Mouse (Mus musculus): ENCODE data around the gene Mecom.

Gene Mecom

DNA sequence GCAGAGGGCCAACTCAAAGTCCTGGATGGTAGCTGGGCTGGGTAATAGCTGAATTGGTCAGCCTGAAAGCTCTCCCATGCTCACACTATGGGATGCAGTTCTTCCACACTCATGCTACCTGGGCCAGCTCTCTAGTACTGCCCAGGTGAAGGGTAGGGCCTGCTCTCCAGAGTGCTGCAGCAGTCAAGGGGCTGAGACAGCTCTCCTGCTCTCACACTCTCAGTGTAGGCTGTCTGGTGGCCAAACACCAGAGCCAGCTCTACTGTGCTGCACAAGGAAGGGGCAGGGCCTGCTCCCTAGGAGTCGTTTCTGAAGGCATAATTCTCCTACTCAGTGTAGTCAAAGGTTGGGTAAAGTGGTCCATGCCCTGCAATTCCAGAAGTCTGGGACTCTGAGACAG lies 28.4 kb downstream of the Mecom start:
- ChIA-PET POLR2A (interaction anchor here in 2 of 4 experiments (0.6 to 1.5 kb wide), 5 partner anchors 10 to 409 kb away, joined by 3 to 6 read pairs (median 4); no protein-coding TSS in a partner anchor), CTCF (interaction anchor here (0.6 to 1.1 kb wide), 7 partner anchors 11 to 706 kb away, joined by 3 to 11 read pairs (median 3); no protein-coding TSS in a partner anchor)

GRCm38 (mm10) chr3:30515795-30516170 lies 32.0 kb downstream of the Mecom start:
- ChIA-PET CTCF (interaction anchor here in 3 of 4 experiments (0.8 to 1.7 kb wide), 8 partner anchors 8 to 781 kb away, joined by 3 to 11 read pairs (median 4); no protein-coding TSS in a partner anchor), POLR2A (interaction anchor here in 1 of 4 experiments (0.9 to 1.9 kb wide), 3 partner anchors 9 to 209 kb away, joined by 3 to 6 read pairs (median 4); no protein-coding TSS in a partner anchor)

DNA sequence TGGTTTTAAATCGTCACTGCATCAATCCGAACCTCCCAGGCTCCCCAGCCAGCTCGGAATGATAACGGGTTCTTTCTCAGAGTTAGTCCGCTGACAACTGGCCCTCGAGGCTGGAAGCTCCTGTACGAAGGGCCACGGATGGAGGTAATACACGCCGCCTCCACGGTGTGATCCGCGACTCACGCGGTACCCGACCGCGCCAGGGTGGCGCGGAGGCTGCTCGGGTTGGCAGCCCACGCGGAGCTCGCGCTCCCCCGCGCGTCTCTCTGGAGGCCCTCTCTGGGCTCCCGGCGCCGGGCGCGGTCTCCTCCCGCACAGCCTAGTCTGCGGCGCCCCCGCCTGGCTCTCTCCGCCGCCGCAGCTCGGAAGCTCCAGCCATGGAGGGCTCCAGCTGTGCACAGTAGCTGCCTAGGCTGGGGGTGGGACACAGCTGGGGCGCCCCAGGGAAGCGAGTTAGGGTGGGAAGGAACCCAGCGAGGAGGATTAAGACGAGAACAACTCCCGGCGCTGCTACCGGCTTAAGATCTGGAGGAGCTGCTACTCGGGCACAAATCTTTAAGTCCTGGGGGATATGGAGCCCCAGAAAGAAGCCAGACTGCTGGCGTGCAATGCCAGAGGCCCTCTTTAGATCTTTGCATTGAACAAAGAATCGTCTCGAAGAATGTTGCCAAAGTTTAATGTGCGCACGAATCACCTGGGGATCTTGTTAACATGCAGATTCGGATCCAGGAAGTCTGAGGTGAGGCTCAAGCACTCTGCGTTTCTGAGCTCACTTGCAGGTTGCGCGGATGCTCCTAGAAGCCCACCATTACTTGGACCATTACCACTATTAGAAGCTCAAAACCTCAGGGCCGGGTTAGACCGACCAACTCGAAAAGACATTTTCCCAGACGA lies 32.7 kb downstream of the Mecom start:
- CTCF ChIA-PET = interaction anchor here (0.7 to 1.9 kb wide), 20 partner anchors 9 to 785 kb away, joined by 3 to 11 read pairs (median 4); no protein-coding TSS in a partner anchor

GRCm38 (mm10) chr3:30514051-30514754 lies 33.6 kb downstream of the Mecom start:
- ChIA-PET CTCF (interaction anchor here (0.7 to 1.9 kb wide), 14 partner anchors 10 to 784 kb away, joined by 3 to 11 read pairs (median 6); no protein-coding TSS in a partner anchor), POLR2A (interaction anchor here (0.6 to 1.9 kb wide), 7 partner anchors 7 to 763 kb away, joined by 3 to 6 read pairs (median 4); no protein-coding TSS in a partner anchor)

More for the DNA sequence above, 32.7 kb downstream of the Mecom start:
- POLR2A ChIA-PET = interaction anchor here (0.6 to 1.9 kb wide), 11 partner anchors 8 to 1895 kb away, joined by 3 to 6 read pairs (median 3); no protein-coding TSS in a partner anchor

GRCm38 (mm10) chr3:30513314-30513997 lies 34.4 kb downstream of the Mecom start:
- ChIA-PET CTCF (interaction anchor here in 3 of 4 experiments (0.7 to 1.9 kb wide), 4 partner anchors 24 to 543 kb away, joined by 7 to 9 read pairs (median 8); no protein-coding TSS in a partner anchor), POLR2A (interaction anchor here in 1 of 4 experiments (0.6 to 1.0 kb wide), 2 partner anchors 183 to 803 kb away, joined by 5 to 6 read pairs; no protein-coding TSS in a partner anchor)

GRCm38 (mm10) chr3:30512459-30513030 lies 35.3 kb downstream of the Mecom start:
- POLR2A ChIA-PET = interaction anchor here in 1 of 4 experiments (0.6 kb wide), 1 partner anchor 802 kb away, joined by 5 read pairs; no protein-coding TSS in a partner anchor
- CTCF ChIA-PET = interaction anchor here in 1 of 4 experiments (0.7 kb wide), 1 partner anchor 124 kb away, joined by 5 read pairs; no protein-coding TSS in a partner anchor

GRCm38 (mm10) chr3:30511796-30512195 lies 36.0 kb downstream of the Mecom start:
- ChIA-PET POLR2A (no interaction called here), CTCF (interaction anchor here in 2 of 4 experiments (0.5 to 1.0 kb wide), 3 partner anchors 82 to 515 kb away, joined by 3 read pairs; no protein-coding TSS in a partner anchor)

- CTCF ChIA-PET = interaction anchor here in 2 of 4 experiments (0.5 to 1.0 kb wide), 4 partner anchors 83 to 550 kb away, joined by 3 read pairs; no protein-coding TSS in a partner anchor
- POLR2A ChIA-PET = no interaction called here
Observed at GRCm38 (mm10) chr3:30511062-30511640, 36.7 kb downstream of the Mecom start.

- ChIA-PET CTCF (interaction anchor here in 2 of 4 experiments (0.6 to 1.0 kb wide), 3 partner anchors 213 to 550 kb away, joined by 3 read pairs; no protein-coding TSS in a partner anchor), POLR2A (interaction anchor here in 1 of 4 experiments (0.7 kb wide), 1 partner anchor 460 kb away, joined by 3 read pairs; no protein-coding TSS in a partner anchor)
Observed at GRCm38 (mm10) chr3:30510646-30511045, 37.2 kb downstream of the Mecom start.

DNA sequence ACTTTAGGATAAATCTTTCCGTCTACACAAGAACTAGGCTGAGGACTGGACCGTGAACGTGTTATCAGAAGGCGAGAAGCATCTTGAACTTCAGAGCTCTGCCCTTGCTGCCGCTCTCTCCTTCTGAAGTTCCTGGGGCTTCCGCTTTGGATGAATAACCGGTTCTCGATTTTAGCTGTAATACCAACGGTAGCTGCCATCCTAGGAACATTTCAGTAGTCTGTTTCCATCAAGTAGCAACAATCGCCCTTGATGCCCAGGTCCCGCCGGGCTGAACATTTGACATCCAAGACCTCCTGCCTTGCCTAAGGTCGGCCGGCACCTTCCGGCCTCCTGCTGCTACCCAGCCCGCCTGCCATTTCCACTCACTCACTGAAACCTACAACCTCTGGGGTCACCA lies 37.7 kb downstream of the Mecom start:
- ChIA-PET CTCF (interaction anchor here in 1 of 4 experiments (0.7 kb wide), 1 partner anchor 607 kb away, joined by 3 read pairs; no protein-coding TSS in a partner anchor), POLR2A (interaction anchor here in 2 of 4 experiments (0.5 to 0.7 kb wide), 4 partner anchors 9 to 459 kb away, joined by 3 to 6 read pairs (median 3); no protein-coding TSS in a partner anchor)

DNA sequence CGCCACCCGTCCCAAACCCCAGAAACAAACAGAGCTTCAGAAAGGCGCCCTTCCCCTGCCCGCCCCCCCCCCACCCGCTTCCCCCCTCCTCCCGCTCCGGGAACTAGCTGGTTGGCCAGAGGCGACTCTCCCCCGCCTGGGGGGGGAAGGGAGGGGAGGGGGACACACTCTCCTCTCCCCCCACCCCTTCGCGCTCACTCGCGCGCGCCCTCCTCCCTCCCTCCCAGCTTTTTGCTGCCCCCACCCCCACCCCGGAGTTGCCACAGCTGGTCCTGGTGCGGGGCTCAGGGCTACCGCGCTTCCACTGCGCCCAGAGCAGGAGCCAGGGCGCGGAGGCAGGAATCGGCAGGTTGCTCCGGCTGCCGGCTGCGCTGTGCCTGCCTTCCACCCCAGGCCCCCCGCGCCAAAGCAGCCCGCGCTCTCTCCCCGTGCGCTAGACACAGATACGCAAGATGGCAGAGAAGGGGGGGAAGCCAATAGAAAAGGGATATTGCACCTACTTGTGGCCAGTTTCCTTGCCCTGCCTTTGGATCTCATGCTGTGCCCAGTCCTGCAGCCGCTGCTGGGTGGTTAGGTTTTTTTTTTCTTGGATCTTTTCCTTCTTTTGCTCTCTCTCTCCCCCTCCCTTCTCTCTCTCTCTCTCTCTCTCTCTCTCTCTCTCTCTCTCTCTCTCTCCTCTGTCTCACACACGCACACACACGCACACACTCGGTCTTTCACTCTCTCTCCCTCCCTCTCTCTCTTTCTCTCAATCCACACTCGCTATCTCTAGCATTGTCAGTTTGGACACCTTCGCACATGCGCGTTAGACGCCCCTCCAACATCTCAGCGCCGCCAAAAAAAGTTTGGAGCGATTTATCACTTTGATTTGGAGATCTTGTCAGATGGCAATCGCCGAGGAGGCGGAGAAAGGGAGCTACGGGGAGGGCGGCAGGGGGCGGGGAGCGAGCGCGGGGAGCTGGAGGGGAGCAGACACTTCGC lies 38.6 kb downstream of the Mecom start:
- CTCF ChIA-PET = interaction anchor here (0.5 to 1.4 kb wide), 19 partner anchors 9 to 739 kb away, joined by 3 to 8 read pairs (median 3); no protein-coding TSS in a partner anchor
- POLR2A ChIA-PET = interaction anchor here in 2 of 4 experiments (0.5 to 1.5 kb wide), 9 partner anchors 9 to 588 kb away, joined by 3 to 7 read pairs (median 3); no protein-coding TSS in a partner anchor

DNA sequence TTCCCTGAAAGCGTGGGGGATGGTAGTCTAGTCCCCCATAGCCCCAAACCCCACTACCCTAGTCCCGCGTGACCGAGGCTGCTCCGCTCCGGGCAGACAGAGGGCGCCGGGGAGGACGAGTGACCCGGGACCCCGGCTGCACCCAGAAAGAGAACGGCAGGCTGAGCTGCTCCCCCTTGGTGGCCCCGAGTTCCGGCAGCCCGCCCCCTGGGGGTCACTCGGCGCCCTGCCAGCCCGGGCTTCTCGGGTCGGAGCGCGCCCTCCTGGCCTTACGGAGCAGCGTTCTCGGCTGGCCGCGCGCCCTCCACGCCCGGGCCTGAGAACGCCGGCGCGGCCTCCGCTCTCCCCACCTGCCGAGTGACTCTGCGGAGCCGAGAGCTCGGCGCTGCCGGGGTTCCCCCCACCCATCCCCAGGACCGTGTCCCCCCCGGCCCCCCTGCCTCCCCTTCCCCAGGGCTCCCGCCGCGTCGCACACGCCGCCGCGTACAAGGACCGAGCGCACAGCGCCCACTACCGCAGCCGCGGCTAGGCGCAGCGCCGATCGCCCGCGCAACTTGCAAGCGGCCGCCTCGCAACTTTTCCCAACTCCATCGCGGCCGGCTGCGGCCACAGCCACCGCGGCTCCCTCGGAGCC lies 39.4 kb downstream of the Mecom start:
- CTCF ChIA-PET = interaction anchor here (0.5 to 1.4 kb wide), 18 partner anchors 9 to 738 kb away, joined by 3 to 8 read pairs (median 3); no protein-coding TSS in a partner anchor

GRCm38 (mm10) chr3:30507576-30508295 lies 40.1 kb downstream of the Mecom start:
- ChIA-PET CTCF (interaction anchor here in 3 of 4 experiments (0.5 to 1.4 kb wide), 12 partner anchors 8 to 631 kb away, joined by 3 to 5 read pairs (median 3); no protein-coding TSS in a partner anchor), POLR2A (interaction anchor here in 1 of 4 experiments (1.4 to 1.5 kb wide), 2 partner anchors 11 to 83 kb away, joined by 3 to 4 read pairs; no protein-coding TSS in a partner anchor)

More for the DNA sequence above, 39.4 kb downstream of the Mecom start:
- POLR2A ChIA-PET = interaction anchor here in 2 of 4 experiments (0.6 to 1.5 kb wide), 3 partner anchors 11 to 541 kb away, joined by 3 to 4 read pairs (median 3); no protein-coding TSS in a partner anchor

GRCm38 (mm10) chr3:30507028-30507575 lies 40.7 kb downstream of the Mecom start:
- POLR2A ChIA-PET = interaction anchor here in 2 of 4 experiments (0.6 to 1.3 kb wide), 2 partner anchors 8 to 19 kb away, joined by 3 to 6 read pairs; no protein-coding TSS in a partner anchor
- CTCF ChIA-PET = interaction anchor here in 1 of 4 experiments (1.4 kb wide), 1 partner anchor 13 kb away, joined by 4 read pairs; no protein-coding TSS in a partner anchor

Measured in embryonic stem cell, embryonic (primary cell).